Comparison of ENCODE assay signal across 12 mouse cellular contexts in the genomic region with DNA sequence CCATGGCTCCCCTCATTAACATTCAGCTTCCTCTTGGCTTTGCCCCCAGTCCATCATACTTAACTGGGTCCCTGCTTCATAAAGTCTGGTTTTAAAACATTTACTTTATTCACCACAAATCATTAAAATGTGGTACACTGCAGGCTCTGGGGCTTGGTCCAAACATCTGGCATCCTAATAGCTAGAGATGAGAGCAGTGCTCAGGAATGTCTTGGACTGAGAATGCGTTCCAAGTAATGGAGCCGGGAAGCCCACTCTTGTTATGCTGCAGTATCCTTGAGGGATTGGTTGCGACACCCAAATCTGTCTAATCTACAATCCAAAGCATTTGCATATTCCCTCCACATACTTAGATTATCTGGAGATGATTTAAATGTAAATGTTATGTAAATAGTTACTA.
A peak's percentile ranks its signal among the peaks of the same experiment; 100 is the strongest.
DNase-seq lines count a peak whose midpoint lies in the region; ATAC-seq and TF ChIP-seq lines count a peak whose summit lies in the region.
"Had no signal": no experiment of that assay in that cellular context is flagged by ENCODE, and none has a peak within 500 bp of the region (broad histone marks: within the 10 kb centered on the region; RNA-seq: fewer than 3 reads in every experiment).

No protein-coding gene starts in this region.

- no peak for TF ChIP-seq POLR2A in myocyte (IDR thresholded peaks at IDR 0.05; ENCODE audit: insufficient read length, low read depth)

- H3ac ChIP-seq in myocyte (ENCODE audit: control insufficient read depth, insufficient read length) = no peak overlapping the region

- no peak for DNase-seq in limb, embryonic 10.5 days (ENCODE audit: low spot score)
- DNase-seq in adipocyte (ENCODE audit: low spot score) = peak; percentile 28
- DNase-seq in gastrocnemius, postnatal 25 days = peak; percentile 50
- no peak for DNase-seq in midbrain, embryonic 10.5 days (ENCODE audit: low spot score)
- DNase-seq: adrenal gland, postnatal 25 days; cerebellum, adult 11 months; right cerebral cortex, postnatal 14 days had no signal

- no peak overlapping the region for H3K27ac ChIP-seq in limb, embryonic 12.5 days
- no peak overlapping the region for H3K27ac ChIP-seq in limb, embryonic 10.5 days
- no peak overlapping the region for H3K27ac ChIP-seq in midbrain, embryonic 10.5 days (replicated peaks)
- H3K27ac ChIP-seq: neural tube, embryonic 13.5 days had no signal

- H3K27me3 ChIP-seq in limb, embryonic 12.5 days = no peaks in the 10 kb centered on the region
- H3K27me3 ChIP-seq in limb, embryonic 10.5 days (ENCODE audit: low read depth, poor library complexity, severe bottlenecking) = no peaks in the 10 kb centered on the region
- H3K27me3 ChIP-seq in myocyte (ENCODE audit: control insufficient read depth, insufficient read depth, insufficient read length) = no peaks in the 10 kb centered on the region
- no peaks in the 10 kb centered on the region for H3K27me3 ChIP-seq in midbrain, embryonic 10.5 days (ENCODE audit: low read depth, poor library complexity, severe bottlenecking)
- H3K27me3 ChIP-seq: neural tube, embryonic 13.5 days had no signal

- no peaks in the 10 kb centered on the region for H3K36me3 ChIP-seq in limb, embryonic 12.5 days
- H3K36me3 ChIP-seq in limb, embryonic 10.5 days = no peaks in the 10 kb centered on the region
- no peaks in the 10 kb centered on the region for H3K36me3 ChIP-seq in myocyte (ENCODE audit: control insufficient read depth, insufficient read depth)
- no peaks in the 10 kb centered on the region for H3K36me3 ChIP-seq in midbrain, embryonic 10.5 days
- H3K36me3 ChIP-seq: G1E; neural tube, embryonic 13.5 days had no signal

- no peak overlapping the region for H3K9ac ChIP-seq in limb, embryonic 12.5 days (replicated peaks)
- H3K9ac ChIP-seq: neural tube, embryonic 13.5 days had no signal

- no peaks in the 10 kb centered on the region for H3K9me3 ChIP-seq in limb, embryonic 12.5 days
- H3K9me3 ChIP-seq in limb, embryonic 10.5 days (replicated peaks) = no peaks in the 10 kb centered on the region
- H3K9me3 ChIP-seq in midbrain, embryonic 10.5 days (replicated peaks) = no peaks in the 10 kb centered on the region
- H3K9me3 ChIP-seq: neural tube, embryonic 13.5 days had no signal

- no peak overlapping the region for H3K4me3 ChIP-seq in limb, embryonic 12.5 days (replicated peaks)
- H3K4me3 ChIP-seq in limb, embryonic 10.5 days = no peak overlapping the region
- no peak overlapping the region for H3K4me3 ChIP-seq in myocyte
- H3K4me3 ChIP-seq in midbrain, embryonic 10.5 days = no peak overlapping the region
- H3K4me3 ChIP-seq: neural tube, embryonic 13.5 days had no signal

- ATAC-seq in limb, embryonic 12.5 days (ENCODE audit: insufficient number of reproducible peaks, insufficient read depth, low FRiP score, low TSS enrichment, low read depth) = peak; percentile 79; the same call in 1 of the 2 replicates
- ATAC-seq in megakaryocyte, adult 5-6 weeks (ENCODE audit: poor library complexity, severe bottlenecking) = no peak

- no peaks in the 10 kb centered on the region for H3K79me2 ChIP-seq in myocyte (ENCODE audit: control insufficient read depth, insufficient read depth)

- H3K4me2 ChIP-seq in limb, embryonic 12.5 days = no peak overlapping the region
- H3K4me2 ChIP-seq in myocyte (ENCODE audit: low read depth) = peak overlapping the region; percentile 42
- H3K4me2 ChIP-seq: neural tube, embryonic 13.5 days had no signal

- 59% methylated on average over 3 of the region's 3 CpGs for WGBS in limb, embryonic 12.5 days
- 95% methylated on average over 3 of the region's 3 CpGs for WGBS in limb, embryonic 10.5 days
- 89% methylated on average over 3 of the region's 3 CpGs for WGBS in midbrain, embryonic 10.5 days

- H3K4me1 ChIP-seq in limb, embryonic 12.5 days (replicated peaks) = peaks cover 13% of the 10 kb centered on the region
- 0 out of 2 replicates have a peak, but pooled peaks cover 2% of the 10 kb centered on the region for H3K4me1 ChIP-seq in limb, embryonic 10.5 days
- H3K4me1 ChIP-seq in midbrain, embryonic 10.5 days = no peaks in the 10 kb centered on the region
- H3K4me1 ChIP-seq: neural tube, embryonic 13.5 days had no signal

TF ChIP-seq in myocyte, 11 proteins besides CTCF, POLR2A, EP300 and RAD21:
- peak; percentile 80; the same call in 1 of the 2 replicates for TF ChIP-seq CEBPB (IDR thresholded peaks at IDR 0.05; ENCODE audit: insufficient read depth, poor library complexity, severe bottlenecking)
- TF ChIP-seq POLR2AphosphoS2 (IDR thresholded peaks at IDR 0.05; ENCODE audit: insufficient read length, low read depth) = no peak

Comparison
In these comparisons a context has a peak if more than half of its experiments do, and no peak if none do; other contexts are left out.
1. DNase-seq: peak in adipocyte (single experiment) and gastrocnemius, postnatal 25 days (single experiment); none in limb, embryonic 10.5 days (single experiment) and midbrain, embryonic 10.5 days (single experiment).